Mouse (Mus musculus) right cerebral cortex, postnatal 25 days (tissue): Measurements from ENCODE around the gene Plcb4.
"Not testable (repeated sequence)": the region's sequence is repeated elsewhere in the genome, so short reads cannot be mapped to it uniquely, and the experiment has no call there.

ENCODE experiments used
- DNase-seq: peaks from one replicate; pipeline ENCODE4 v3.0.0; 2022

The Plcb4 gene

GRCm38 (mm10) chr2:135963089-135963488 lies 304.3 kb downstream of the Plcb4 start:
- DNase-seq: no peak

- DNase-seq: peak; percentile 40
Measured at GRCm38 (mm10) chr2:135966871-135967557, 308.2 kb downstream of the Plcb4 start.

GRCm38 (mm10) chr2:135968159-135968558 lies 309.3 kb downstream of the Plcb4 start:
- DNase-seq: no peak

- DNase-seq: no peak
Measured at GRCm38 (mm10) chr2:135970902-135971301, 312.1 kb downstream of the Plcb4 start.

GRCm38 (mm10) chr2:135975978-135976377 lies 317.2 kb downstream of the Plcb4 start:
- DNase-seq: no peak

GRCm38 (mm10) chr2:135978790-135979189 lies 320.0 kb downstream of the Plcb4 start:
- no peak for DNase-seq

- DNase-seq: no peak
Measured at GRCm38 (mm10) chr2:135980428-135980827, 321.6 kb downstream of the Plcb4 start.

- DNase-seq: no peak
Measured at GRCm38 (mm10) chr2:135983972-135984371, 325.2 kb downstream of the Plcb4 start.

- DNase-seq: no peak
Measured at GRCm38 (mm10) chr2:135985536-135986265, 326.9 kb downstream of the Plcb4 start.

GRCm38 (mm10) chr2:135988475-135988874 lies 329.7 kb downstream of the Plcb4 start:
- not testable (repeated sequence) for DNase-seq

- DNase-seq: not testable (repeated sequence)
Measured at GRCm38 (mm10) chr2:135990686-135991085, 331.9 kb downstream of the Plcb4 start.

GRCm38 (mm10) chr2:135993314-135993713 lies 334.5 kb downstream of the Plcb4 start:
- no peak for DNase-seq

- DNase-seq: no peak
Measured at GRCm38 (mm10) chr2:135995196-135995595, 336.4 kb downstream of the Plcb4 start.

GRCm38 (mm10) chr2:135996936-135997335 lies 338.1 kb downstream of the Plcb4 start:
- no peak for DNase-seq

GRCm38 (mm10) chr2:135997361-135998150 lies 338.7 kb downstream of the Plcb4 start:
- DNase-seq: no peak

GRCm38 (mm10) chr2:135998886-135999285 lies 340.1 kb downstream of the Plcb4 start:
- DNase-seq: no peak

GRCm38 (mm10) chr2:135999361-135999760 lies 340.6 kb downstream of the Plcb4 start:
- DNase-seq: no peak

- no peak for DNase-seq
Measured at GRCm38 (mm10) chr2:136000933-136001332, 342.1 kb downstream of the Plcb4 start.

- DNase-seq: no peak
Measured at GRCm38 (mm10) chr2:136002118-136002517, 343.3 kb downstream of the Plcb4 start.

- no peak for DNase-seq
Measured at GRCm38 (mm10) chr2:136003836-136004235, 345.0 kb downstream of the Plcb4 start.

GRCm38 (mm10) chr2:136006280-136006679 lies 347.5 kb downstream of the Plcb4 start:
- DNase-seq: no peak

GRCm38 (mm10) chr2:136012759-136013158 lies 353.9 kb downstream of the Plcb4 start:
- no peak for DNase-seq

- DNase-seq: no peak
Measured at GRCm38 (mm10) chr2:136048464-136048863, 389.7 kb downstream of the Plcb4 start.
